11 mouse cellular contexts compared by ENCODE assay signal in genomic region chr2:35269716-35270260, GRCm38 (mm10). TPM values are rescaled to one million over a fixed set of nuclear protein-coding genes. Genes with fewer than 3 reads are reported as not detected.
DNase-seq lines count a peak whose midpoint lies in the region; TF ChIP-seq lines count a peak whose summit lies in the region.
"Had no signal": no experiment of that assay in that cellular context is flagged by ENCODE, and none has a peak within 500 bp of the region (broad histone marks: within the 10 kb centered on the region; RNA-seq: fewer than 3 reads in every experiment).

No protein-coding gene starts in this region.

- no peak for TF ChIP-seq CTCF in heart, adult 2 months (IDR thresholded peaks at IDR 0.05)
- TF ChIP-seq CTCF in kidney, adult 2 months (conservative IDR thresholded peaks at IDR 0.05; ENCODE audit: insufficient read depth, insufficient read length, low read depth, low read length) = no peak

- no peaks in the 10 kb centered on the region for H3K79me2 ChIP-seq in heart, adult 2 months (replicated peaks; ENCODE audit: control insufficient read depth, insufficient read depth, low read length)
- peaks cover 33% of the 10 kb centered on the region for H3K79me2 ChIP-seq in myocyte (ENCODE audit: control insufficient read depth, insufficient read depth)

- H3ac ChIP-seq in myocyte (ENCODE audit: control insufficient read depth, insufficient read length) = no peak overlapping the region

- H3K4me2 ChIP-seq in myocyte (ENCODE audit: low read depth) = peak overlapping the region; percentile 84
- H3K4me2 ChIP-seq: liver, embryonic 12.5 days had no signal

- TF ChIP-seq EP300 in heart, adult 2 months (IDR thresholded peaks at IDR 0.05; ENCODE audit: insufficient read depth, low read depth, low read length) = no peak

- 61% methylated on average over 4 of the region's 4 CpGs for WGBS in heart, adult 2 months
- WGBS in kidney, adult 2 months = 49% methylated on average over 4 of the region's 4 CpGs

- H3K27me3 ChIP-seq in heart, adult 2 months (ENCODE audit: control insufficient read depth, insufficient read depth, low read length) = no peaks in the 10 kb centered on the region
- no peaks in the 10 kb centered on the region for H3K27me3 ChIP-seq in kidney, adult 2 months (replicated peaks; ENCODE audit: control insufficient read depth, insufficient read depth, low read length)
- no peaks in the 10 kb centered on the region for H3K27me3 ChIP-seq in myocyte (ENCODE audit: control insufficient read depth, insufficient read depth, insufficient read length)
- H3K27me3 ChIP-seq: hindbrain, embryonic 12.5 days; neural tube, embryonic 13.5 days had no signal

- DNase-seq in heart, adult 2 months = peak in 1 of 2 experiments; percentile 49
- DNase-seq in heart, postnatal 25 days (ENCODE audit: low spot score) = no peak
- peak; percentile 87 for DNase-seq in adipocyte (ENCODE audit: low spot score)
- DNase-seq in kidney, adult 2 months = peak; percentile 57
- DNase-seq in spleen, adult 18-20 months = no peak
- no peak for DNase-seq in retina, embryonic 14.5 days (ENCODE audit: low spot score)
- no peak for DNase-seq in urinary bladder, adult 18-20 months (ENCODE audit: low spot score in 2 of 2)

- intact Hi-C loops in heart, adult 2 months (cut with DNase I) = loop anchor here (1.0 kb wide), 1 partner anchor 55 kb away; no protein-coding TSS in a partner anchor
- intact Hi-C loops in heart, postnatal 25 days (cut with DNase I) = loop anchor here (1.0 kb wide), 1 partner anchor 55 kb away; no protein-coding TSS in a partner anchor

- H3K36me3 ChIP-seq in heart, adult 2 months (ENCODE audit: control insufficient read depth, insufficient read depth, low read length) = no peaks in the 10 kb centered on the region
- no peaks in the 10 kb centered on the region for H3K36me3 ChIP-seq in kidney, adult 2 months (ENCODE audit: control insufficient read depth, insufficient read depth, low read length)
- no peaks in the 10 kb centered on the region for H3K36me3 ChIP-seq in myocyte (ENCODE audit: control insufficient read depth, insufficient read depth)
- H3K36me3 ChIP-seq: hindbrain, embryonic 12.5 days; liver, embryonic 12.5 days; neural tube, embryonic 13.5 days had no signal

- TF ChIP-seq POLR2A in heart, adult 2 months (IDR thresholded peaks at IDR 0.05; ENCODE audit: insufficient read depth, low read depth, low read length) = no peak
- TF ChIP-seq POLR2A in kidney, adult 2 months (IDR thresholded peaks at IDR 0.05; ENCODE audit: low read depth, low read length) = no peak
- TF ChIP-seq POLR2A in myocyte (IDR thresholded peaks at IDR 0.05; ENCODE audit: insufficient read length, low read depth) = no peak

- no peak overlapping the region for H3K4me3 ChIP-seq in heart, adult 2 months
- no peak overlapping the region for H3K4me3 ChIP-seq in kidney, adult 2 months (ENCODE audit: insufficient read depth, low read depth, low read length)
- no peak overlapping the region for H3K4me3 ChIP-seq in myocyte
- H3K4me3 ChIP-seq: hindbrain, embryonic 12.5 days; liver, embryonic 12.5 days; neural tube, embryonic 13.5 days had no signal

- H3K4me1 ChIP-seq in heart, adult 2 months (ENCODE audit: control insufficient read depth, insufficient read depth, low read length) = peaks cover 28% of the 10 kb centered on the region
- H3K4me1 ChIP-seq in kidney, adult 2 months (ENCODE audit: control insufficient read depth, insufficient read depth, low read length) = peaks cover 26% of the 10 kb centered on the region

- no peak overlapping the region for H3K9ac ChIP-seq in heart, adult 2 months (ENCODE audit: low read depth, low read length)
- H3K9ac ChIP-seq: liver, embryonic 12.5 days; neural tube, embryonic 13.5 days had no signal

- peak overlapping the region; percentile 67; the same call in 1 of the 2 replicates for H3K27ac ChIP-seq in heart, adult 2 months
- H3K27ac ChIP-seq in kidney, adult 2 months (ENCODE audit: insufficient read depth, low read depth, low read length) = peak overlapping the region; percentile 26
- H3K27ac ChIP-seq: hindbrain, embryonic 12.5 days; liver, embryonic 12.5 days; neural tube, embryonic 13.5 days had no signal

TF ChIP-seq in myocyte, 11 proteins besides CTCF, POLR2A, EP300 and RAD21:
- TF ChIP-seq TCF3 (IDR thresholded peaks at IDR 0.05; ENCODE audit: insufficient read length, low read depth) (no peak), POLR2AphosphoS2 (IDR thresholded peaks at IDR 0.05; ENCODE audit: insufficient read length, low read depth) (no peak), TCF12 (IDR thresholded peaks at IDR 0.05; ENCODE audit: insufficient read depth, poor library complexity, severe bottlenecking) (no peak), MYOD1 (IDR thresholded peaks at IDR 0.05; ENCODE audit: control insufficient read depth in 1 of 3, insufficient read length in 2 of 3, low read depth in 2 of 3) (peak in 1 of 3 experiments; percentile 28), E2F4 (IDR thresholded peaks at IDR 0.05; ENCODE audit: insufficient read depth) (no peak), MYOG (IDR thresholded peaks at IDR 0.05; ENCODE audit: control insufficient read depth in 1 of 3, insufficient read depth in 1 of 3, insufficient read length in 2 of 3, low read depth in 2 of 3) (peak in 2 of 3 experiments; percentile 5 to 45), CEBPB (IDR thresholded peaks at IDR 0.05; ENCODE audit: insufficient read depth, poor library complexity, severe bottlenecking) (no peak)

RNA-seq across cellular contexts. Expression of gene Gsn, which starts 13.6 kb away (rescaled TPM):
- 1,000 to 10,000 TPM in 1 of 2 experiments, 100 to 1,000 TPM in 1; 878 to 1,097 TPM for total RNA-seq in heart, adult 2 months (2021)
- 1,373 and 1,759 TPM in 2 replicates for polyA plus RNA-seq in heart, adult 2 months (2012; rRNA removed)
- total RNA-seq in heart, postnatal 25 days (2021) = 100 to 1,000 TPM; 860 to 960 TPM
- polyA plus RNA-seq in kidney, adult 2 months (2012; rRNA removed) = 269 and 357 TPM in 2 replicates
- 282 TPM for polyA plus RNA-seq in myocyte (2012; fragmentation: generic; extraction: Trizol)

Comparison
In these comparisons a context has a peak if more than half of its experiments do, and no peak if none do; other contexts are left out.
1. DNase-seq: peak in adipocyte (single experiment) and kidney, adult 2 months (single experiment); none in heart, postnatal 25 days (single experiment), spleen, adult 18-20 months (0 of 2), retina, embryonic 14.5 days (single experiment) and urinary bladder, adult 18-20 months (0 of 2).